Mouse (Mus musculus) 3134 (cell line): ENCODE results near the gene Gabpb1.
"Not testable (repeated sequence)": the region's sequence is repeated elsewhere in the genome, so short reads cannot be mapped to it uniquely, and the experiment has no call there.

ENCODE experiments used
- DNase-seq: peaks from one replicate; pipeline ENCODE4 v3.0.0-alpha.2; 2011; ENCODE audit warnings: low spot score; ENCODE audit not compliant: insufficient read length; ENCODE audit errors: extremely low read depth

The Gabpb1 gene

GRCm38 (mm10) chr2:126644768-126645167 lies 31.4 kb downstream of the Gabpb1 start:
- DNase-seq = no peak

GRCm38 (mm10) chr2:126640298-126640697 lies 35.8 kb downstream of the Gabpb1 start:
- DNase-seq = no peak

GRCm38 (mm10) chr2:126635939-126636823 lies 40.0 kb downstream of the Gabpb1 start:
- no peak for DNase-seq

GRCm38 (mm10) chr2:126633165-126633564 lies 43.0 kb downstream of the Gabpb1 start:
- DNase-seq = no peak

- DNase-seq = no peak
Observed at GRCm38 (mm10) chr2:126628455-126628995, 47.6 kb downstream of the Gabpb1 start.

- DNase-seq = no peak
Observed at GRCm38 (mm10) chr2:126623138-126623537, 53.0 kb downstream of the Gabpb1 start.

GRCm38 (mm10) chr2:126622455-126622854 lies 53.7 kb downstream of the Gabpb1 start:
- DNase-seq = no peak

GRCm38 (mm10) chr2:126619249-126619704 lies 56.9 kb downstream of the Gabpb1 start, which contains the start of gene Hdc:
Gene Hdc, minus strand, starts transcription at chr2:126619299.
- no peak for DNase-seq

- no peak for DNase-seq
Observed at GRCm38 (mm10) chr2:126618470-126619179, 57.5 kb downstream of the Gabpb1 start.

GRCm38 (mm10) chr2:126615355-126615754 lies 60.8 kb downstream of the Gabpb1 start:
- no peak for DNase-seq

- not testable (repeated sequence) for DNase-seq
Observed at GRCm38 (mm10) chr2:126609600-126609999, 66.5 kb downstream of the Gabpb1 start.

GRCm38 (mm10) chr2:126607553-126608203 lies 68.5 kb downstream of the Gabpb1 start:
- DNase-seq = no peak

GRCm38 (mm10) chr2:126606688-126607062 lies 69.5 kb downstream of the Gabpb1 start:
- DNase-seq = no peak

GRCm38 (mm10) chr2:126606061-126606687 lies 70.0 kb downstream of the Gabpb1 start:
- no peak for DNase-seq

GRCm38 (mm10) chr2:126601918-126602600 lies 74.1 kb downstream of the Gabpb1 start:
- DNase-seq = no peak

GRCm38 (mm10) chr2:126600533-126600932 lies 75.6 kb downstream of the Gabpb1 start:
- no peak for DNase-seq

GRCm38 (mm10) chr2:126599005-126599404 lies 77.1 kb downstream of the Gabpb1 start:
- no peak for DNase-seq

GRCm38 (mm10) chr2:126598359-126598758 lies 77.8 kb downstream of the Gabpb1 start:
- DNase-seq = no peak

GRCm38 (mm10) chr2:126597279-126598241 lies 78.6 kb downstream of the Gabpb1 start:
- no peak for DNase-seq
